Mouse (Mus musculus): ENCODE results near the gene Elovl5. TPM values are rescaled to one million over a fixed set of nuclear protein-coding genes. Genes with fewer than 3 reads are reported as not detected.

Elovl5 gene
- polyA plus RNA-seq, 1 experiment from 2014 or later = 83.0 TPM

DNA sequence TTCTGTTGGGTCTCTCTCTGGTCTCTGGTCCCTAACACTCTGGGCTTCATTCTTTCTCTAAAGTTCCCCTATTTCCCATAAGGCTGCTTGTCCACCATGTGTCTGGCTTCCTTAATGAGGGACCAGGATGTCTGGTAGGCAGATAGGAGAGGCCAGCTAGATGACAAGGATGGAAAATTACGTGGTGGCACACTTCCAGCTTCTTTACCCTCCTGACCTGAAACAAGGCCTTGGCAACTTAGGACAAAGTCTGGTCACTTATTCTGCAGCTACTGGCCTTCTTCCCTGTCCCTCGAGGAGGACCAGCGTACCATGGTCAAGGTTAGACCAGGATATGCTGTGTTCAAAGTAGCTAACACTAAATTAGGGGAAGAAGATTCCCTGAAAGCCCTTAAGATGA lies 109.9 kb downstream of the Elovl5 start:
- H3K36me3 ChIP-seq = no peaks in the 10 kb centered on the region
- 74% methylated on average over 3 of the region's 3 CpGs for WGBS
- no peaks in the 10 kb centered on the region for H3K9me3 ChIP-seq
- H3K4me2 ChIP-seq = no peak overlapping the region
- no peak for ATAC-seq (ENCODE audit: borderline replicate concordance, extremely low read depth, low FRiP score, low TSS enrichment)
- no peaks in the 10 kb centered on the region for H3K27me3 ChIP-seq
- H3K27ac ChIP-seq = no peak overlapping the region
- peaks cover 4% of the 10 kb centered on the region for H3K4me1 ChIP-seq
- H3K9ac ChIP-seq = no peak overlapping the region
- H3K4me3 ChIP-seq = no peak overlapping the region

DNA sequence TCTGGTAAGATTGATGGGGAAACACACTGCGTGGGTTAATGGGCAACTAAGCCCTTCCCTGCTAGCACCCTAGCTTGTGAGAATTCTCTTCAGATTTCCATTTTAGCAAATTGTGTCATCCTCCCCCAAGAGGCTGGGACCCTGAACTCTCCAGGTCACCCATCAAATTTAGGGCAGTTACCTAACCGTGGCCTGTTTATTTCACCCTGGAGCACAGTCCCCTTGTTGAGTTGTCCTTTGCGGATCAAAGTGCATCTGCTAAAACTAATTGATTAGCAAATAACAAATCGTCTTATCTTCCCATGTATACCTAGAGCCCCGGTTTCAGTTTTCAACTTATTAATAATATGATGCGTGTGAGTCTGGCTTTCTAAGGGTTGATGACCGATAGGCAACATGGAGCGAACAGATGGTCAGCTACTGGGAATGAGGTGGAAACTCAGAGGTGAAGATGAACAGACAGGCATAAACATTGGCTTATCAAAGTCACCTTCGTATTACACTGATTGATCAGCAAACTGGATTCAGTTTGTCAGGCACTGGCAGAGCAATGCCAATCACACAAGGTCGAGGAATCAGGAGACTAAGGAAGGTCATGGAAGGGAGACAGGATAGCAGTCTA lies 113.8 kb downstream of the Elovl5 start:
- ATAC-seq (ENCODE audit: borderline replicate concordance, extremely low read depth, low FRiP score, low TSS enrichment) = no peak
- H3K27ac ChIP-seq = no peak overlapping the region
- no peak overlapping the region for H3K9ac ChIP-seq
- H3K4me2 ChIP-seq = no peak overlapping the region
- WGBS = 78% methylated on average over 10 of the region's 10 CpGs
- H3K4me3 ChIP-seq = no peak overlapping the region
- H3K36me3 ChIP-seq = no peaks in the 10 kb centered on the region
- no peaks in the 10 kb centered on the region for H3K27me3 ChIP-seq
- H3K4me1 ChIP-seq = 0 out of 2 replicates have a peak, but pooled peaks cover 5% of the 10 kb centered on the region
- H3K9me3 ChIP-seq = no peaks in the 10 kb centered on the region

DNA sequence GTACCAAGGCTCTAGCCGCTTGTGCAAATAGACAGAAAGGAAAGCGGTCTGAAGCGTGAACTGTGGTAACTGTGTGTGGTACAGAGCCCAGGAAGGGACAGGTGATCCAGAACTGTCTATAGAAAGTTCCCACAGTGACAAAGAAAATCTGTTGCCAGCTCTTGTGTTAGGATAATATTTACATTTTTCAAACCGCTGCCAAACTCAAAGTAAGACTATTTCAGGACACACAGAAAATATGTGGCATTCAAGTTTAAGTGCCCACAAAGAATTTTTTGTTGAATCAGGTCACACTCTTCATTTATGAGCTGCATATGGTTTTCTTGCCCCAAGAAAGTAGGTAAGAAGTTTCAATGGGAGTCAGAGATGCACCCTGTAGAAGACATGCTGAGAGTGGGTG lies 115.8 kb downstream of the Elovl5 start:
- Histone ChIP-seq H3K4me2 (no peak overlapping the region), H3K4me1 (0 out of 2 replicates have a peak, but pooled peaks cover 5% of the 10 kb centered on the region), H3K9ac (no peak overlapping the region), H3K27ac (peak overlapping the region; percentile 67), H3K27me3 (no peaks in the 10 kb centered on the region), H3K4me3 (no peak overlapping the region), H3K36me3 (no peaks in the 10 kb centered on the region), H3K9me3 (no peaks in the 10 kb centered on the region)
- 51% methylated on average over 4 of the region's 4 CpGs for WGBS
- 0 out of 2 replicates have a peak, but pooled peaks have one; percentile 37 for ATAC-seq (ENCODE audit: borderline replicate concordance, extremely low read depth, low FRiP score, low TSS enrichment)

Other genes with a start within 250 kb of the Elovl5 start
- 16.1 and 19.8 TPM in 2 replicates for gene Gclc, start 162.8 kb upstream of the Elovl5 start, polyA plus RNA-seq (2015; fragmentation: Nextera tagmentation; extraction: Ambion mirVana)
- 0.31 and 0.36 TPM in 2 replicates for gene Gcm1, start 134.6 kb downstream of the Elovl5 start, polyA plus RNA-seq (2015; fragmentation: Nextera tagmentation; extraction: Ambion mirVana)
- 41.6 and 46.8 TPM in 2 replicates for gene Fbxo9, start 191.7 kb downstream of the Elovl5 start, polyA plus RNA-seq (2015; fragmentation: Nextera tagmentation; extraction: Ambion mirVana)
- 17.5 and 19.1 TPM in 2 replicates for gene Ick, start 191.8 kb downstream of the Elovl5 start, polyA plus RNA-seq (2015; fragmentation: Nextera tagmentation; extraction: Ambion mirVana)

All from lung, embryonic 15.5 days (tissue).